Mouse (Mus musculus) liver, embryonic 14 days (tissue): ENCODE data around the gene Acmsd. TPM values are rescaled to one million over a fixed set of nuclear protein-coding genes. Genes with fewer than 3 reads are reported as not detected.

ENCODE experiments used
- polyA plus RNA-seq: library from polyadenylated mRNA; depleted of rRNA; stranded (reverse); fragments of >200 nt; gene quantifications from 2 replicates; pipeline ENCODE4 v1.2.3, GENCODE M21; 2012; rRNA removed

The Acmsd gene
- polyA plus RNA-seq: 4.7 and 5.3 TPM in 2 replicates

GRCm38 (mm10) chr1:127729096-127729495, at the start of gene Acmsd:
Acmsd (plus strand) TSS chr1:127729413.

GRCm38 (mm10) chr1:127679498-127680133, 49.6 kb upstream of the Acmsd start, which contains the start of gene Tmem163:
Tmem163 (minus strand) TSS chr1:127679548.

GRCm38 (mm10) chr1:127773803-127774500, 44.7 kb downstream of the Acmsd start, which contains the start of gene Ccnt2:
Ccnt2 (plus strand) TSS chr1:127774164.

Other genes starting within 250 kb of the Acmsd start
- 0.09 and 0.30 TPM in 2 replicates for gene Tmem163, start 49.9 kb upstream of the Acmsd start, polyA plus RNA-seq
- 17.8 and 19.2 TPM in 2 replicates for gene Ccnt2, start 44.8 kb downstream of the Acmsd start, polyA plus RNA-seq
- 0.01 TPM in 1 of 2 replicates, not detected in the other for gene Map3k19, start 125.6 kb downstream of the Acmsd start, polyA plus RNA-seq
- 5.5 and 6.1 TPM in 2 replicates for gene Rab3gap1, start 139.4 kb downstream of the Acmsd start, polyA plus RNA-seq